Mouse (Mus musculus) heart, postnatal 0 days (tissue): ENCODE data around the gene Glb1l2.

Experiments
- CTCF ChIP-seq: IDR thresholded peaks from 2 replicates; pipeline ENCODE4 v1.5.1; 2016; ENCODE audit warnings: antibody characterized with exemption, control low read depth, low read depth
- EP300 ChIP-seq: IDR thresholded peaks from 2 replicates; pipeline ENCODE4 v1.6.1; 2016; ENCODE audit warnings: antibody characterized with exemption, low read depth

DNA sequence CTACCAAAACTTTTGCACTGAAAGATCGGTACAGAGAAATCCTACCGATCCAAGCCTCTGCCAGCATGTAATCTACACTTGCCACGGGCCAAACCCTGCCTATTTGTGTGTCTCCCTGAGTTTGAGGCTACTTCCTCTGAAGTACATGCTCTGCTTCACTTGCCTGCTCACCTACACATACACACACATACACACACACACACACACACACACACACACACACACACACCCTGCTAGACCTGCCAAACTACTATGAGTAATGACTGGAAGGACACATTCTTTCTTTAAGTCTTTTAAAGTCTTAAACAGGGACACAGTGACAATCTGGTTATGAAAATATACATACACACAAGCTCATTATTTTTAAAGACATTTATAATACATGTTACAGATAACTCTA is 8.1 kb downstream of the Glb1l2 start:
- TF ChIP-seq EP300 = no peak
- TF ChIP-seq CTCF = no peak
